Mouse (Mus musculus): Measurements from ENCODE around the gene Nqo2.
A peak's percentile ranks its signal among the peaks of the same experiment; 100 is the strongest.

The Nqo2 gene

DNA sequence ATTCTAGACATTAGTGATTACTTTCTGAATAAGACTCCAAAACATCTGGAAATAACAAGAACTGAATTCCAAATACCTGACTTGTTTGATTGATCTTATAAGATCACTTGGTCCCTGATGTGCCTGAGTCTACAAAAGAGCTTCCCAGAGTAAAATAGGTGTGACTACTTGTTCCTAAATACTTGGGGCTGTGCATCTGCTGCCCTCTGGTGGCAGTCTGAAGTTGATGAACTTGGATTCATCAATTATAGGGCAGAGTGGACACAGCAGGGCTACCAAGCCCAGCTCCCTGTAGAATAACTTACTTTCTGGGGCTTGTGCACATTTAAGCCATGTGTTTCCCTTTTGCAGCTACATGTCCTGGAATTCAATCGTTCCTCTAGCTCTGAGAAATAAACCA lies 30.7 kb downstream of the Nqo2 start:
- peak; percentile 85 for DNase-seq (ENCODE audit: low read depth)

DNA sequence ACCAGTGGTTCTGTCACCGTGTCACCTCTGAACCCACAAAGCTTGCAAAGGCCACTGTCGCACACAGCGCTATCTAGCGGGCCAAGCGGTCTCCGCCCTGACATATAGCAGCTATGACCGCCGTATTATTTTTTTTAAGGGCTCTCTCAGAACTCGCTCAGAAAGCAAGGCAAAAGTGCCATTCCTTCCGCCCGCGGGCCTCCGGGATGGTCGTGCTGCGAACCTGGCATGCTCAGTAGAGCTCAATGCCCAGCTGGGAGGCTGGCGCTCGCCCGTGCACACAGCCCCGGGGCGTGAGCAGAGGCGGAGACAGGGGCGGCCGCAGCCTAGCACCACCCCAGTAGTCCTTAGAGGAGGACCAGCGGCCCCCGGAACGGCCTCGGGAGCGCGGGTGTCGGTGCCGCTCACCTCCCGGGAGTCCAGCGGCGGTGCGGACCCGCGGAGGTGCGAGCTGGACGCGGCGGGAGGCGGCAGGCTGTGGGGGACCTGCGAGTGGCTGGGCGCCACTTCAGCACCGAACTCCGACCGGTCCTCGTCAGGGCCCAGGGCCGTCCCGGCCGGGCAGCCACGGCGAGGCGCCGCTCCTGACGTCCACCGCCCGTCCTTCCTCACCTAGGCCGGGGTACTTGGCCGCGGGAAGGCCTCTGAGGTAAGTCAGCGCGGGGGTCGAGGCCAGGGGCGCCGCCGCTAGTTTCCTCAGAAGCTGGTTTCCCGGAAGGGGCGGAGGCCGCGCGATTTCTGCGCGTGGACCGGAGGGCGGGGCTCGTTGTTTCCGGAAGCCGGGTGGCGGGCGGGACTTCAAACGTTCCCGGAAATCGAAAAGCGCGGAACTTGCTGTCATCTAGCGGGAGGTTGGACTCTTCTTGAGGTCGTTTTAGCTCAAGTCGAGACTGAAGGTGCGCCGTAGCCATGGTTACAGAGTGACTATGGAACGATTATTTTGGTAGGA lies 37.8 kb downstream of the Nqo2 start, which contains the start of the genes Ripk1 and Serpinb6a:
Gene Ripk1 (plus strand): TSS at position 306 of the 949 bp plus-strand sequence.
Gene Serpinb6a (minus strand): TSS at position 737 of the 949 bp plus-strand sequence.
- DNase-seq (ENCODE audit: low read depth), result peak; percentile 95

DNA sequence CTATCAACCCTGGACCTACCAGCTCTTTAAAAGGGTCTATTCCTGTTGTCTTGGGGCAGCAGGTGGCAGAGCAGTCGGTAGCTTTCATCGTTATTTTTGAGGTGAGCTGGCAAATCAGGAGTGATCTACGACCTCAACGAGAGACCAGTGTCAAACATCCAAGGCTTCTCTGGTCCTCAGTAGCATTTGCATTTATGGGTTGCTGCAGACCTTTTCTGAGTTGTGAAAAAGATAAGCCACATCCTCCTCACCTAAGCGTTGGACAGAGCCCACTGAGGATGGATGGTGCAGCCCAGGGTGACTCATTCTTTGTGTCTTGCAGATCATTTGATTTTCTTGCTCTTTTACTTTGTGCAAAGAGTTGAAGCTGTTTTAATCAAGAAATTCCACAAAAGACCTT lies 38.6 kb downstream of the Nqo2 start:
- DNase-seq (ENCODE audit: low read depth), result no peak

DNA sequence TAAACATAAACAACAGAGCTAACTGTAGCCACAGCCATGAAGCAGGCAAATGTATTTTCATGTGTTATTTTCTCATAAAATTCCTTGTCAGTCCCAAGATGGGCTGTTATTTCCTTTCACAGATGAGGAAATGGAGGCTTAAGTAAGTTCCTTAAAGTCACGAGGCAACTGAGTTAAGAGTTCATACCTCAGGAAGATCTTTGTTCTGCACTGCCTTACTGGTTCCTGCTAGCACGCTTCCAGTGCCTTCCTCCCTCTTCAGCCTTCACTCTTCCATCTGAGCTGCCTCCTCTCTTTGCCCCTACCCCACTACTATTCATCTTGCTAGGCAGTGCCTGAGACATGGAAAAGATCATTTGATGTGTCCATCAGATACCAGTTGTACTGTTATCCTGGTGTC lies 42.7 kb downstream of the Nqo2 start:
- no peak for DNase-seq (ENCODE audit: low read depth)

DNA sequence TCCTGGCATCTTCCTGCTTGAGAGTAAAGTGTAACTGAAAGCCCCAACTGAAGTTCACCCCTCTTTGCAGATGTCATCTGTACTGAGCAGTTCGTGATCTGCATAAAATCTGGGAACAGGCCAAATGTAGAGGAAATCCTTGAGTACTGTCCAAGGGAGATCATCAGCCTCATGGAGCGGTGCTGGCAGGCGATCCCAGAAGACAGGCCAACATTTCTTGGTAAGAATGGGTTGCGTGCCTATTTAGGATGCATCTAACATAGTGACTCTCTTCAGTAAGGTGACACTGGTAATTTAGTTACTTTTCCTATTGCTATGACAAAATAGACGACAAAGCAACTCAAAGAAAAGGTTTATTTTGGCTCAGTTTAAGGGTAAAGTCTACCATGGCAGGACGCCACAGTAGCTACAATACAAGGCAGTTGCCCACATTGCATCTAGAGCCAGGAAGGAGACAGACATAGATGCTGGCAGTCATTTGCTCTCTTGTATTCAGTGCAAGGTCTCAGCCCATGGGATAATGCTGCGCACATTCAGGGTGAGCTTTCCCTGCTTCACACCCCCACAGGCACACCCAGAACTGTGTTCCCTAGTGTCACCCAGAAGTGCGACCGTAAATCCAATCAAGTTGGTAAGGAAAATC lies 52.6 kb downstream of the Nqo2 start:
- DNase-seq (ENCODE audit: low read depth), result no peak

DNA sequence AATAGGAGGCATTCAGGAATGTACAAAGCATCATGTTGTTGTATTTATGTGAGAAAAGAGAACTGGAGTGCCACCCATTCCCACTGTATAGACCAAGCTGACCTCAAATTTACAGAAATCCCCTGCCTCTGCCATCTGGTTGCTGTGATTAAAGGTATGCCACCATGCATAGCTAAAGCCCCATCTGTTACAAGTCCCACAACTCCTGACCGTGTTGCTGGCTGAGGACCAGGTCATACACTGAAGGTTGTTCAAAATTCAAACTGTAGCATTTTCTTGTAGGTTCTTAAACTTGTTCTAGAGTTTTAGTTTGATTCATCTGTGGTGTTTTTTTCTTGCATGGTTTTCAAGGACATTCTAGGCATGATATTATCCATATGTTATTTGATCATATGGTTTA lies 54.0 kb downstream of the Nqo2 start:
- DNase-seq (ENCODE audit: low read depth), result no peak

DNA sequence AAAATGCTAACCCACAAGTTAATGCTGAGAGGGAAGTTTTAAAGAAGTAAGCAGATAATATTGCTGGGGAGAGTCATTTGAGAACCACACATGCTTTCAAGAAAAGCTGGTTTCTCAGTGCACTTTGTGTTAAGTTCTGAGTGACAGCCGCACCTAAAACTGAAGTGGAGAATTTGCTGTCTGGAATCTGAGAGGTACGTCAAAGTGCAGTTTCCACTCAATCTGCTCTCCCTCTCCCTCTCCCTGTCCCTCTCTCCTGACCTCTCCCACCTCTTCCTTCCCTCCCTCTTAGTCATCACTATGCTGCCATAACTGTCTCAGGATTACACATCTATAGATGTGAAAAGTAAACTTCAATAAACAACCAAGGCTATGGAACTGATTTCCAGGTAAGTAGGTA lies 57.5 kb downstream of the Nqo2 start:
- DNase-seq (ENCODE audit: low read depth), result no peak

DNA sequence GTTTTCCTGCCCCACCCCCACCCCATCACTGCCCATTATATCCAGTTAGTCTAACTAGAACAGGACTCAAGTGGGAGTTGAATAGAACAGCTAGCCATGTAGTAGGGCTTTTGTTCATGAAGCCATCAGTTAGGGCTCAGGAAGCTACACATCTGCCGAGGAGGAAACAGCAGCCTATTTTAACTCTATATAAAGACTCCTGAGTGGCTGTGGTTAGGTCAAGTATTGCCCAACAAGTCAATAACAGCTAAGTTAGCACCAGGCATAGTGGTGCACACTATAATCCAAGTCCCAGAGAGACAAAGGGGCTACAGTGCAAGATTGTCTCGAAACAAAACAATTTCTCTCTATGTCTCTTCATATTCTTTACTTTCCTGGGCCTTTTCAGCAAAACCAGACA lies 67.6 kb downstream of the Nqo2 start:
- no peak for DNase-seq (ENCODE audit: low read depth)

DNA sequence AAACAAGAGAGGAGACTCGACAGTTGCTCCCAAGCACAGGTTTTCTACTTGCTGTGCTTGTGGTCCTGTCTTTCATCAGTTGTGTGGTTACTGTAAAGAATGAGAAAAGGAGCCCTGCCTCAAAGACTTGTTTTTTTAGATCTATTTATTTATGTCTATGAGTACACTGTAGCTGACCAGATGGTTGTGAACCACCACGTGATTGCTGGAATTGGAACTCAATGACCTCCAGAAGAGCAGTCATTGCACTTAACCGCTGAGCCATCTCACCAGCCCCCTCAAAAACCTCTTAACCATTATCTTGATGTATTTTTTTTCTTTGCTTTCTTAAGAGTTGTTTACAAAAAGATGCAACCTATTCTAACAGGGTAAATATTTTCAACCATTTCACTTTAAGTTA lies 70.9 kb downstream of the Nqo2 start:
- no peak for DNase-seq (ENCODE audit: low read depth)

DNA sequence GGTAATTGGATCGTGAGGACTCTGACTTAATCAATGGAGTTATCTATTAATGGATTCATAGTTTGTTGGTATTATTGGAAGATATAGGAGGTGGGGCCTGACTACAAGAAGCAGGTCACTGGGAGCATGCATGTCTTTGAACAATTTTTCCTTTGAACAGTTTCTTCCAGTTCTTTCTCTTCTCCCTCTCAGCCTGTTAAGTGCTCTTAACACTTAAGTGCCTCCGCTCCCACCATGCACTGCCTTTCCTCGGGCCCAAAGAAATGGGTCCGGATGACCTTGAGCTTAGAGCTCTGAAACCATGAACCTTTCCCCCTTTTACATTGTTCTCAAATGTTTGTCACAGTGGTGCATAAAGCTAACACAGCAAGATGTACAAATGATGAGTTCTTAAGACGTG lies 72.2 kb downstream of the Nqo2 start:
- DNase-seq (ENCODE audit: low read depth), result peak; percentile 10

DNA sequence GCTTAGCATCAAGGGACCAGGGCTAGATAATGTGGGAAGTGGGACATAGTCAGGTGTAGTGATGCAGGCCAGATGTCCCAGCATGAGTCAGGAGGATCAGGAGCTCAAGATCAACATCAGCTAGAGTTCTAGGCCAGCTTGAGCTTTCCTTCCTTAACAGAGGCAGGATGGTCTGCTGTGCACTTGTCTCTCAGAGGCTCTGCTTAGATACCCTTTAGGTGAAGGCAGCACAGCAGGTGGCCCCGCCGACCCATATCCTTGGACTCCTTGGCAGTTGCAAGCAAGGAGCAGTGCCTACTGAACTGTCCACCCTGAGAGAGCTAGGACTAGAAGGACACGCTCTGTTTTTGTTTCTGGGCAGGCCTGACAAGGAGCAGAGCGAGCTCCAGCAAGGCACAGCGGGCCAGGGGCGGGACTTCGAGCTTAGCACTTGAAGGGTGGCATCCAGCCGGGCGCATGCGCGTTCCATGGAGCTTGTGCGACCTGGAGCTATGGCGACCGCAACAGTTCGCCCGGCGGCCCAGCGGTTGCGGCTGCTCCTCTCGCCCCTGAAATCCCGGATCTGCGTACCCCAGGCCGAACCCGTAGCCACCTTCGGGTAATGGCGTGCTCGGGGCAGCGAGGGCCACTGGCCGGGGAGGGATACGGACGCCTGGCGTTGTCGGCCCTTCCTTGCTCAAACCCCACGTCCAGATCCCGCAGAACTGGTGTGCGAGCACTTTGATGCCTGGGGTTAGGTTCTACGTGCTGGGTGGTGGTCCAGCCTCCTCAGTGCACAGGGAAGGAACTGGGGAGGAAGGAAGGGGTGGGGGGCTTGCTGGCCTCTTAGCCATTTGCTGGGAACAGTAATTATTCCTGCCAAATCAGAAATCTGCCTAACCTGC lies 72.9 kb downstream of the Nqo2 start, which contains the start of gene Bphl:
Gene Bphl (plus strand): TSS at position 426 of the 884 bp plus-strand sequence.
- DNase-seq (ENCODE audit: low read depth), result peak; percentile 95

DNA sequence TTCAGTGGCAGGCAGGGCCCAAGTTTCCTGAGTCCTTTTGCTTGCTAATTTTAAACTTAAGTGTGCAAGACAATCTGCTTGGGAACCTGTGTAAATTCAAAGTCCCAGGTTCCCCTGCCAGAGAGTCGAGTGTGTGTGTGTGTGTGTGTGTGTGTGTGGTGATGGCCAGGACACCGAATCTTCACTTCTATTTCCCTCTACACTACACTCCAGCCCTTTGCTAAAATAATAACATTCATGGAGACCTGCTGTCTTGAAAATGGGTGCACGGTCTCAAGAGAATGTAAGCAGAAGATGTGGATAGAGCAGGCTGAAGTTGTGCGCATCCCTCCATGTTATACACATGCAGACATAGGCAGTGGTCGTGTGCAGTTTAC lies 73.6 kb downstream of the Nqo2 start:
- DNase-seq (ENCODE audit: low read depth), result no peak
